Mouse (Mus musculus): ENCODE results near the gene Cdc123.
A peak's percentile ranks its signal among the peaks of the same experiment; 100 is the strongest.

DNA sequence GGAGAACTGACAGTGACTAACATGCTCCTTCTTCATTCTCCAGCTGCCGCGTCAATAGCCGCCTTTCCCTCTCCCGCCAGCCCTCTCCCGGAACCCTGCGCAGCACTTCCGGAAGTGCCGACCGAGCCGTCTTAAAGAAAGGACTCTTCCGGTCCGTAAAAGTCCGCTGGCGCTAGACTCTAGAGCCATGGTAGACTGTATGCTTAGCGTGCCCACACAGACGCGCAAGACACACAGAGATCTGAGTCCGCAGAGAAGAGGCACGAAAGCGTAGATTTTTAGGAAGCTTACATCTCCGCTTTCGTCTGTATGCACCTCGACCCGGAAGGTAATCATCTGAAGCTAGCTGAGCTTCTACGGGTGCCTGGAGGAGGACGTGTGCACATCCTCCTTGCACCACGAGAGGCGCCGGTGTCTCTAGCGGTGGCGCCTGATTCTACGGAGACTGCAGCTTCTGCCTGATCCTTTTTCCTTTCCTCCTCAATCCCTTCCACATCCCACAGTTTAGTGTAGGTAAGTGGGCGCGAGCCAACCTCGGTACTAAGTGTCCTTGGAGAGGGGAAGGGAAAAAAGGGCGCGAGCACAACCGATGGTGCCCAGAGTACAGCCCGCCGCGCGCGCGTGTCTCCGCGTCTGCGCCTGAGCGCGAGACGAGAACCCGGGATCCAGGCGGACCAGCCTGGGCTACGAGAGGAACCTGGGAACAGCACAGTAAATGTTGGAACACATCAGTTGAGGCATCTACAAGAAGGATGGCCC, at the start of gene Cdc123, which contains the start of gene Nudt5:
- peak; percentile 50 for TF ChIP-seq POLR2A (IDR thresholded peaks at IDR 0.05; ENCODE audit: insufficient read depth, low read depth, low read length)
- peak; percentile 95 for TF ChIP-seq CTCF (IDR thresholded peaks at IDR 0.05)
- TF ChIP-seq EP300 (IDR thresholded peaks at IDR 0.05; ENCODE audit: insufficient read depth, low read depth, low read length) = peak; percentile 65; the same call in 1 of the 2 replicates
